Mouse (Mus musculus): ENCODE results near the gene Slc5a2. TPM values are rescaled to one million over a fixed set of nuclear protein-coding genes. Genes with fewer than 3 reads are reported as not detected.

Slc5a2 gene
- total and polyA plus RNA-seq, 3 experiments, result 0.21 TPM; not detected in 2

- Histone ChIP-seq H3K4me3 (replicated peaks in 1 of 3; ENCODE audit: low read depth in 2 of 3, low read length in 2 of 3, poor library complexity in 1 of 3) (no peak overlapping the region), H3K27me3 (replicated peaks) (peaks cover 28% of the 10 kb centered on the region), H3K36me3 (replicated peaks in 1 of 2; ENCODE audit: control insufficient read depth in 1 of 2, insufficient read depth in 1 of 2, low read length in 1 of 2) (no peaks in the 10 kb centered on the region), H3K4me2 (ENCODE audit: insufficient read depth, low read depth, poor library complexity, severe bottlenecking) (no peak overlapping the region), H3K4me1 (ENCODE audit: control insufficient read depth in 1 of 2, insufficient read depth in 2 of 2) (no peaks in the 10 kb centered on the region), H3K9ac (ENCODE audit: insufficient read depth, low read depth) (no peak overlapping the region), H3K9me3 (replicated peaks; ENCODE audit: low read length) (no peaks in the 10 kb centered on the region), H3K27ac (ENCODE audit: insufficient read depth, low read depth) (no peak overlapping the region), H3K79me2 (replicated peaks; ENCODE audit: control insufficient read depth, extremely low read depth, insufficient read depth, poor library complexity, severe bottlenecking) (no peaks in the 10 kb centered on the region)
- in situ Hi-C loops (cut with MboI; ENCODE audit: low pct_ligation_motif_present, low pct_unique_long_range_greater_than_20kb, low sequenced_read_pairs), result no loop called here
- dilution Hi-C loops (cut with MboI; ENCODE audit: extremely low pct_ligation_motif_present, extremely low pct_unique_long_range_greater_than_20kb, low sequenced_read_pairs), result no loop called here
- DNase-seq (ENCODE audit: extremely low read depth), result no peak
- TF ChIP-seq UBTF (IDR thresholded peaks at IDR 0.05; ENCODE audit: low read depth, low read length), result no peak
- TF ChIP-seq ELF1 (IDR thresholded peaks at IDR 0.05; ENCODE audit: low read depth, low read length), result no peak
- no peak for TF ChIP-seq ZNF384 (IDR thresholded peaks at IDR 0.05; ENCODE audit: low read depth, low read length)
- no peak for TF ChIP-seq CTCF (conservative IDR thresholded peaks at IDR 0.05 in 1 of 2, IDR thresholded peaks at IDR 0.05 in 1 of 2; ENCODE audit: low read depth in 2 of 2, low read length in 2 of 2)
- TF ChIP-seq JUND (conservative IDR thresholded peaks at IDR 0.05; ENCODE audit: low read depth, low read length), result no peak
- TF ChIP-seq ZC3H11A (IDR thresholded peaks at IDR 0.05; ENCODE audit: low read depth, low read length), result no peak
- no peak for TF ChIP-seq MXI1 (IDR thresholded peaks at IDR 0.05; ENCODE audit: low read depth, low read length)
- TF ChIP-seq POLR2A (IDR thresholded peaks at IDR 0.05; ENCODE audit: low read depth, low read length), result no peak
- no peak for TF ChIP-seq USF1 (IDR thresholded peaks at IDR 0.05; ENCODE audit: low read depth, low read length)
- TF ChIP-seq MAX (IDR thresholded peaks at IDR 0.05; ENCODE audit: low read length), result no peak
- TF ChIP-seq SMC3 (IDR thresholded peaks at IDR 0.05; ENCODE audit: low read depth, low read length), result no peak
- TF ChIP-seq MYC (IDR thresholded peaks at IDR 0.05; ENCODE audit: low read depth, low read length), result no peak
- TF ChIP-seq RCOR1 (conservative IDR thresholded peaks at IDR 0.05; ENCODE audit: low read depth, low read length), result no peak
- TF ChIP-seq JUN (IDR thresholded peaks at IDR 0.05; ENCODE audit: insufficient read depth, low read depth, low read length), result no peak
Measured at GRCm38 (mm10) chr7:128311263-128311662, 45.8 kb downstream of the Slc5a2 start.

GRCm38 (mm10) chr7:128311811-128312210, 46.4 kb downstream of the Slc5a2 start:
- TF ChIP-seq PAX5 (IDR thresholded peaks at IDR 0.05; ENCODE audit: low read length) (no peak), MAX (IDR thresholded peaks at IDR 0.05; ENCODE audit: low read length) (no peak), ZC3H11A (IDR thresholded peaks at IDR 0.05; ENCODE audit: low read depth, low read length) (no peak), ZNF384 (IDR thresholded peaks at IDR 0.05; ENCODE audit: low read depth, low read length) (no peak)
- in situ Hi-C loops (cut with MboI; ENCODE audit: low pct_ligation_motif_present, low pct_unique_long_range_greater_than_20kb, low sequenced_read_pairs), result no loop called here
- H3K36me3 ChIP-seq (replicated peaks in 1 of 2; ENCODE audit: control insufficient read depth in 1 of 2, insufficient read depth in 1 of 2, low read length in 1 of 2), result no peaks in the 10 kb centered on the region
- DNase-seq (ENCODE audit: extremely low read depth), result no peak
- H3K27ac ChIP-seq (ENCODE audit: insufficient read depth, low read depth), result no peak overlapping the region
- H3K4me3 ChIP-seq (replicated peaks in 1 of 3; ENCODE audit: low read depth in 2 of 3, low read length in 2 of 3, poor library complexity in 1 of 3), result no peak overlapping the region
- no peak overlapping the region for H3K9ac ChIP-seq (ENCODE audit: insufficient read depth, low read depth)
- H3K27me3 ChIP-seq (replicated peaks), result peaks cover 27% of the 10 kb centered on the region
- H3K4me1 ChIP-seq (ENCODE audit: control insufficient read depth in 1 of 2, insufficient read depth in 2 of 2), result no peaks in the 10 kb centered on the region
- dilution Hi-C loops (cut with MboI; ENCODE audit: extremely low pct_ligation_motif_present, extremely low pct_unique_long_range_greater_than_20kb, low sequenced_read_pairs), result no loop called here
- no peaks in the 10 kb centered on the region for H3K9me3 ChIP-seq (replicated peaks; ENCODE audit: low read length)
- H3K4me2 ChIP-seq (ENCODE audit: insufficient read depth, low read depth, poor library complexity, severe bottlenecking), result no peak overlapping the region
- no peaks in the 10 kb centered on the region for H3K79me2 ChIP-seq (replicated peaks; ENCODE audit: control insufficient read depth, extremely low read depth, insufficient read depth, poor library complexity, severe bottlenecking)
